Mouse (Mus musculus): ENCODE data around the gene Rad23a.

GRCm38 (mm10) chr8:84793791-84794485 is 46.5 kb downstream of the Rad23a start:
- TF ChIP-seq CTCF (IDR thresholded peaks at IDR 0.05; ENCODE audit: control insufficient read depth, insufficient read depth, low read length) (no peak), POLR2A (IDR thresholded peaks at IDR 0.05; ENCODE audit: borderline replicate concordance, control insufficient read depth, low read depth, low read length) (no peak)

Measured in bone marrow, adult 2 months (tissue).